16 mouse cellular contexts compared by ENCODE assay signal in genomic region chr19:45054892-45055690, GRCm38 (mm10). TPM values are rescaled to one million over a fixed set of nuclear protein-coding genes. Genes with fewer than 3 reads are reported as not detected.
DNase-seq lines count a peak whose midpoint lies in the region; ATAC-seq lines count a peak whose summit lies in the region.
"Had no signal": no experiment of that assay in that cellular context is flagged by ENCODE, and none has a peak within 500 bp of the region (broad histone marks: within the 10 kb centered on the region; RNA-seq: fewer than 3 reads in every experiment).

No protein-coding gene starts in this region.

- no peak overlapping the region for H3K4me3 ChIP-seq in heart, embryonic 12.5 days
- H3K4me3 ChIP-seq in midbrain, embryonic 15.5 days = no peak overlapping the region
- H3K4me3 ChIP-seq: heart, adult 2 months; neural tube, embryonic 12.5 days had no signal

- no peak overlapping the region for H3K4me2 ChIP-seq in heart, embryonic 12.5 days
- H3K4me2 ChIP-seq in midbrain, embryonic 15.5 days = no peak overlapping the region
- H3K4me2 ChIP-seq: hindbrain, embryonic 14.5 days; neural tube, embryonic 12.5 days had no signal

- H3K9me3 ChIP-seq in heart, embryonic 12.5 days (replicated peaks) = no peaks in the 10 kb centered on the region
- H3K9me3 ChIP-seq in midbrain, embryonic 15.5 days = no peaks in the 10 kb centered on the region
- H3K9me3 ChIP-seq: neural tube, embryonic 12.5 days had no signal

- no peak for ATAC-seq in heart, embryonic 12.5 days (ENCODE audit: insufficient number of reproducible peaks, low FRiP score)
- ATAC-seq in midbrain, embryonic 15.5 days (replicated peaks) = no peak

- H3K36me3 ChIP-seq in heart, embryonic 12.5 days = peaks cover 49% of the 10 kb centered on the region
- peaks cover 14% of the 10 kb centered on the region; the same call in 1 of the 2 replicates for H3K36me3 ChIP-seq in midbrain, embryonic 15.5 days (replicated peaks)

- H3K9ac ChIP-seq in heart, embryonic 12.5 days = 0 out of 2 replicates have a peak overlapping the region, but pooled peaks have one; percentile 6
- H3K9ac ChIP-seq in midbrain, embryonic 15.5 days = no peak overlapping the region
- H3K9ac ChIP-seq: hindbrain, embryonic 14.5 days; neural tube, embryonic 12.5 days had no signal

- no peak overlapping the region for H3K27ac ChIP-seq in heart, embryonic 12.5 days (ENCODE audit: poor library complexity, severe bottlenecking)
- H3K27ac ChIP-seq in midbrain, embryonic 15.5 days = no peak overlapping the region
- H3K27ac ChIP-seq: heart, adult 2 months; hindbrain, embryonic 14.5 days; neural tube, embryonic 12.5 days had no signal

- H3K27me3 ChIP-seq in heart, embryonic 12.5 days (replicated peaks) = no peaks in the 10 kb centered on the region
- no peaks in the 10 kb centered on the region for H3K27me3 ChIP-seq in midbrain, embryonic 15.5 days (replicated peaks)

- DNase-seq in heart, adult 11 months = no peak
- DNase-seq in right cerebral cortex, adult 18-20 months = peak; percentile 77
- no peak for DNase-seq in right cerebral cortex, postnatal 10 days (ENCODE audit: low spot score in 2 of 2)
- peak; percentile 90 for DNase-seq in brain, adult 2 months (ENCODE audit: low read depth, low spot score)
- DNase-seq in kidney, adult 18-20 months = no peak
- DNase-seq: cerebellum, adult 18-20 months; heart, adult 2 months; heart, postnatal 10 days; kidney, adult 9 months; lung, postnatal 4 days; midbrain, embryonic 14.5 days had no signal

- 68% methylated on average over 6 of the region's 6 CpGs for WGBS in heart, embryonic 12.5 days
- WGBS in midbrain, embryonic 15.5 days = 87% methylated on average over 6 of the region's 6 CpGs

- H3K4me1 ChIP-seq in heart, embryonic 12.5 days (replicated peaks) = peaks cover 20% of the 10 kb centered on the region
- H3K4me1 ChIP-seq in midbrain, embryonic 15.5 days = peaks cover 37% of the 10 kb centered on the region

RNA-seq across cellular contexts. Expression of gene Sfxn3, which starts 7.8 kb away (rescaled TPM):
- polyA plus RNA-seq in heart, embryonic 12.5 days (2016; fragmentation: Nextera tagmentation; extraction: Ambion mirVana) = 20.4 and 21.3 TPM in 2 replicates
- 89.6 and 97.2 TPM in 2 replicates for polyA plus RNA-seq in midbrain, embryonic 15.5 days (2015; fragmentation: Nextera tagmentation; extraction: Ambion mirVana)

RNA-seq across cellular contexts. Expression of gene Pdzd7, which starts 9.6 kb away (rescaled TPM):
- polyA plus RNA-seq in heart, embryonic 12.5 days (2016; fragmentation: Nextera tagmentation; extraction: Ambion mirVana) = 0.09 and 0.18 TPM in 2 replicates
- polyA plus RNA-seq in midbrain, embryonic 15.5 days (2015; fragmentation: Nextera tagmentation; extraction: Ambion mirVana) = 3.2 and 4.1 TPM in 2 replicates
- polyA plus RNA-seq: liver, embryonic 16.5 days had no signal

RNA-seq across cellular contexts. Expression of gene Kazald1, which starts 19.9 kb away (rescaled TPM):
- polyA plus RNA-seq in heart, embryonic 12.5 days (2016; fragmentation: Nextera tagmentation; extraction: Ambion mirVana) = 2.9 and 3.0 TPM in 2 replicates
- polyA plus RNA-seq in midbrain, embryonic 15.5 days (2015; fragmentation: Nextera tagmentation; extraction: Ambion mirVana) = 1.3 TPM in 2 replicates

RNA-seq across cellular contexts. Expression of gene Lzts2, which starts 40.9 kb away (rescaled TPM):
- 58.3 and 58.5 TPM in 2 replicates for polyA plus RNA-seq in heart, embryonic 12.5 days (2016; fragmentation: Nextera tagmentation; extraction: Ambion mirVana)
- 25.2 and 28.6 TPM in 2 replicates for polyA plus RNA-seq in midbrain, embryonic 15.5 days (2015; fragmentation: Nextera tagmentation; extraction: Ambion mirVana)

RNA-seq across cellular contexts. Expression of gene Mrpl43, which starts 48.8 kb away (rescaled TPM):
- polyA plus RNA-seq in heart, embryonic 12.5 days (2016; fragmentation: Nextera tagmentation; extraction: Ambion mirVana) = 60.1 and 66.8 TPM in 2 replicates
- polyA plus RNA-seq in midbrain, embryonic 15.5 days (2015; fragmentation: Nextera tagmentation; extraction: Ambion mirVana) = 86.9 and 88.0 TPM in 2 replicates

Comparison
In these comparisons a context has a peak if more than half of its experiments do, and no peak if none do; other contexts are left out.
1. DNase-seq: peak in right cerebral cortex, adult 18-20 months (single experiment) and brain, adult 2 months (single experiment); none in heart, adult 11 months (single experiment), right cerebral cortex, postnatal 10 days (0 of 2) and kidney, adult 18-20 months (single experiment).